Mouse (Mus musculus) liver, embryonic 11.5 days (tissue): Measurements from ENCODE around the gene Adamts16. TPM values are rescaled to one million over a fixed set of nuclear protein-coding genes. Genes with fewer than 3 reads are reported as not detected.

Source experiments
- ATAC-seq: fragments of 200-750 bp; cut with Nextera tagmentation; replicated peaks from 2 replicates; pipeline ENCODE4 v1.8.0; 2017; ENCODE audit warnings: moderate number of reproducible peaks, mild to moderate bottlenecking, moderate TSS enrichment, moderate library complexity; ENCODE audit not compliant: low FRiP score
- DNase-seq: peaks from one replicate; pipeline ENCODE4 v3.0.0-alpha.2; 2017; ENCODE audit warnings: low spot score
- H3K27ac ChIP-seq: fragments of 300-500 bp; sonication (generic); 2 replicates; pipeline ENCODE4 v1.5.1; 2014; ENCODE audit warnings: mild to moderate bottlenecking, low read depth, low read length, control low read depth
- H3K27me3 ChIP-seq: fragments of 300-500 bp; sonication (generic); replicated peaks from 2 replicates; pipeline ENCODE4 v1.6.1; 2014; ENCODE audit warnings: low read length, mixed read lengths; ENCODE audit not compliant: control insufficient read depth, insufficient read depth
- H3K36me3 ChIP-seq: fragments of 300-500 bp; sonication (generic); 2 replicates; pipeline ENCODE4 v1.6.1; 2014; ENCODE audit warnings: mild to moderate bottlenecking, low read length, moderate library complexity, mixed read lengths; ENCODE audit not compliant: control insufficient read depth, insufficient read depth
- H3K4me1 ChIP-seq: fragments of 300-500 bp; sonication (generic); replicated peaks from 2 replicates; pipeline ENCODE4 v1.6.1; 2014; ENCODE audit warnings: low read length, mixed read lengths; ENCODE audit not compliant: control insufficient read depth, insufficient read depth
- H3K4me2 ChIP-seq: fragments of 300-500 bp; sonication (generic); 2 replicates; pipeline ENCODE4 v1.6.1; 2014; ENCODE audit warnings: mild to moderate bottlenecking, control low read depth, moderate library complexity
- H3K4me3 ChIP-seq: fragments of 300-500 bp; sonication (generic); 2 replicates; pipeline ENCODE4 v1.5.1; 2014; ENCODE audit warnings: low read depth, low read length, control low read depth
- H3K9ac ChIP-seq: fragments of 300-500 bp; sonication (generic); 2 replicates; pipeline ENCODE4 v1.6.1; 2014; ENCODE audit warnings: low read depth, low read length, control low read depth
- H3K9me3 ChIP-seq: fragments of 300-500 bp; sonication (generic); 2 replicates; pipeline ENCODE4 v1.6.1; 2016; ENCODE audit warnings: low read length, inconsistent platforms, mixed read lengths; ENCODE audit not compliant: control insufficient read depth
- WGBS: fragments of 180-500 bp; shearing (Covaris S2); extraction: QIAGEN DNeasy Blood & Tissue Kit; methylation state at CpG from one replicate; pipeline ENCODE4 v1.1.7; 2014; 5-methylcytosine and 5-hydroxymethylcytosine counted together
- polyA plus RNA-seq: library from polyadenylated mRNA; unstranded; fragments of >200 nt; fragmentation: Nextera tagmentation; extraction: Ambion mirVana; gene quantifications from 2 replicates; pipeline ENCODE4 v1.2.1, GENCODE M21; 2014

Adamts16 gene
- polyA plus RNA-seq, 1 experiment from 2014 or later: 0.19 TPM

DNA sequence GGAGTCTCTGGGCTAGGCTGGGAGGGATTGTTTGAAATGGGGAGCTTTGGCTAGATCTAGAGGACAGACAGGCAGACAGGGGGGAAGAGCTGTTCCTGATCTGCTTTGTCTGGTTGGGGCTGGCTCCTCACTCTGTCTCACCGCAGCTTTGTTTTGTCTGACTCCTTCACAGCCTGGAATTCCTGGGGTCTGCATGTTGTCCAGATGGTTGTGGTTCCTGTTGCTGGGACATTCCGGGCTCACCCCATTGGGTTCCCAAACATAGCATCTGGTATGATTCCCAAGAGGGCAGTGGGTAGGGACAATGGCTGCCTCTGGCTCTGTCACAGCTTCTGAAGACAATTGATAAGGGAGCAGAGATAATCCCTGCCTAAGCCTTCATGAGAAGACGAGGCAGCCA is 117.0 kb downstream of the Adamts16 start:
- Histone ChIP-seq H3K27ac (no peak overlapping the region), H3K27me3 (no peaks in the 10 kb centered on the region), H3K4me3 (no peak overlapping the region), H3K9me3 (no peaks in the 10 kb centered on the region), H3K9ac (no peak overlapping the region), H3K4me1 (peaks cover 4% of the 10 kb centered on the region; the same call in 1 of the 2 replicates), H3K36me3 (no peaks in the 10 kb centered on the region), H3K4me2 (no peak overlapping the region)
- ATAC-seq (no peak), DNase-seq (no peak)
- 38% methylated on average over 3 of the region's 3 CpGs for WGBS

GRCm38 (mm10) chr13:70724108-70724622 is 117.4 kb downstream of the Adamts16 start:
- Histone ChIP-seq H3K4me2 (no peak overlapping the region), H3K4me1 (peaks cover 4% of the 10 kb centered on the region; the same call in 1 of the 2 replicates), H3K9ac (no peak overlapping the region), H3K36me3 (no peaks in the 10 kb centered on the region), H3K27me3 (no peaks in the 10 kb centered on the region), H3K27ac (no peak overlapping the region), H3K4me3 (no peak overlapping the region), H3K9me3 (no peaks in the 10 kb centered on the region)
- WGBS: 41% methylated on average over 2 of the region's 2 CpGs
- DNase-seq: no peak
- no peak for ATAC-seq

GRCm38 (mm10) chr13:70719994-70720393 is 121.6 kb downstream of the Adamts16 start:
- Histone ChIP-seq H3K4me1 (peaks cover 4% of the 10 kb centered on the region; the same call in 1 of the 2 replicates), H3K4me2 (no peak overlapping the region), H3K9me3 (no peaks in the 10 kb centered on the region), H3K9ac (no peak overlapping the region), H3K36me3 (no peaks in the 10 kb centered on the region), H3K4me3 (no peak overlapping the region), H3K27me3 (no peaks in the 10 kb centered on the region), H3K27ac (no peak overlapping the region)
- ATAC-seq (no peak), DNase-seq (no peak)
- 42% methylated on average over 1 of the region's 1 CpGs for WGBS

GRCm38 (mm10) chr13:70718814-70719213 is 122.8 kb downstream of the Adamts16 start:
- Histone ChIP-seq H3K36me3 (no peaks in the 10 kb centered on the region), H3K9ac (no peak overlapping the region), H3K27ac (no peak overlapping the region), H3K4me3 (no peak overlapping the region), H3K4me1 (no peaks in the 10 kb centered on the region), H3K4me2 (no peak overlapping the region), H3K9me3 (no peaks in the 10 kb centered on the region), H3K27me3 (no peaks in the 10 kb centered on the region)
- DNase-seq: no peak
- no peak for ATAC-seq
- WGBS: 79% methylated on average over 2 of the region's 2 CpGs

DNA sequence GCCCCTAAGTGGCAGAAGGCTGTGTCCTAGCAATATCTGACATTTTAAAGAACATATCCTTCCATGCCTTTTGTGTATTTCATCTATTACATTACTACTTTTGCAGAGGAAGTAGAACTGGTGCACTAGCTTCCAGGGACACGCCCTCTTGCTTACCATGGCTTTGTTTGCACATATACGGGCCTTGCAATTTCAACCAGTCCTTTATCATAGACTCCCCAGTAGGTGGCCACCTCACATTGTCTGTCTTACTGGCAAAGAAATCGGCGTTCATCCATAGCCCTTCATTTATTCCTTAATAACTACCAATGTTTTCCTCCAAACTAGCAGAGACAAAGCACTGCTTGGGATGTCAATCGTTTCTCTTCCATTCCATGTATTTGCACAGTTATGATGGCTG is 125.6 kb downstream of the Adamts16 start:
- H3K27me3 ChIP-seq: no peaks in the 10 kb centered on the region
- WGBS: 69% methylated on average over 5 of the region's 5 CpGs
- no peak overlapping the region for H3K4me3 ChIP-seq
- ATAC-seq (no peak), DNase-seq (no peak)
- H3K9ac ChIP-seq: no peak overlapping the region
- H3K9me3 ChIP-seq: no peaks in the 10 kb centered on the region
- no peaks in the 10 kb centered on the region for H3K4me1 ChIP-seq
- H3K4me2 ChIP-seq: no peak overlapping the region
- H3K27ac ChIP-seq: no peak overlapping the region
- no peaks in the 10 kb centered on the region for H3K36me3 ChIP-seq

DNA sequence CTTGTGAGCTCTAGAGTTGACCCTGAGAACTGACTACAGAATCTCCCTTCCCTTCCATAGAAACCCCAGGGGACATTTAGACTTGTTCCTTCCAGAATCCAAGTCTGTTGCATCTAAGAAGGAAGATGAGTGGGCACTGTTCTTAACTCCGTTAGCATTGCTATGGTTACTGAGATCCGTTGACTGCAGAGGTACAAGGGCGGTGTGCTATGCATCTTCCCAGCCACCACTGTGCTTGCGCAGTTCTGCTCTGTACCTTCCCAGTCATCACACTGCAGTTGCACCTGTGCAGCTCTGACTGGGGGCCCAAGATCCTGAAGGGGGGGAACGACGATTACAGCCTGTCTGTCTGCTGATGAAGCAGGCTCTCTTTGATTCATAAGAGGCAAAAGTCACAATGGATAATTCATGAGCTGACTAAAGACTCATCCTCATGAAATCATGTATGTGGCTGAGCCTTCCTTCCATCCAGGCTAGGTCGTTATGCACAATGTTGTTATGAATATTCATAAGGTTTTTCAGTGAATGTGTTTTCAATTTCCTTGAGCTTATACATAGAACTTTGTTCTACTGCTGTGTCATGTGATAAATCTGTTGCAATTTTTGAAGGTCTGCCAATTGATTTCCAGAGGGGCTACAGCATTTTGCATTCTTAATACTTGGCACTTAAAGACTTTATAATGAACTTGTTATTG is 127.4 kb downstream of the Adamts16 start:
- Histone ChIP-seq H3K9me3 (no peaks in the 10 kb centered on the region), H3K4me2 (no peak overlapping the region), H3K4me1 (no peaks in the 10 kb centered on the region), H3K36me3 (no peaks in the 10 kb centered on the region), H3K4me3 (no peak overlapping the region), H3K9ac (no peak overlapping the region), H3K27me3 (no peaks in the 10 kb centered on the region), H3K27ac (no peak overlapping the region)
- DNase-seq (no peak), ATAC-seq (no peak)
- 80% methylated on average over 7 of the region's 7 CpGs for WGBS

DNA sequence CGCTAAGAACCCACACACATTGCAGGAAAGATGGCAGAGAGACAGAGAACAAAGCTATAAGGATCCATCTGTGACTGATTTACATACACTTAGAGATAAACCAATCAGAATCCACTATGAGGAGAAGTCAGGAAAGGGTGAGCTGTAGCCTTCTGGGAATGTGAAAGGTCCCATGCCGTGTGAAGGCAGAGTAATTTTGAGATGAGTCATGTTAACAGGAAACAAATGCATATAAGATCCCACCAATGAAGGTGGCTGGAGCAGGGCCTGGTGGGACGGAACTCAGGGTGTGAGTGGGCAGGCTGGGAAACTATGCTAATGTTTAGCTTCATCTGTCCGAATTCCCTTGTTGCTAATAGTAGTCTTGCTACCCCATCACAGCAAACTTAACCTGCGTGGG is 128.3 kb downstream of the Adamts16 start:
- Histone ChIP-seq H3K4me3 (no peak overlapping the region), H3K9me3 (no peaks in the 10 kb centered on the region), H3K4me2 (no peak overlapping the region), H3K36me3 (no peaks in the 10 kb centered on the region), H3K27me3 (no peaks in the 10 kb centered on the region), H3K27ac (no peak overlapping the region), H3K4me1 (no peaks in the 10 kb centered on the region), H3K9ac (no peak overlapping the region)
- WGBS: 67% methylated on average over 5 of the region's 5 CpGs
- no peak for ATAC-seq
- DNase-seq: no peak

DNA sequence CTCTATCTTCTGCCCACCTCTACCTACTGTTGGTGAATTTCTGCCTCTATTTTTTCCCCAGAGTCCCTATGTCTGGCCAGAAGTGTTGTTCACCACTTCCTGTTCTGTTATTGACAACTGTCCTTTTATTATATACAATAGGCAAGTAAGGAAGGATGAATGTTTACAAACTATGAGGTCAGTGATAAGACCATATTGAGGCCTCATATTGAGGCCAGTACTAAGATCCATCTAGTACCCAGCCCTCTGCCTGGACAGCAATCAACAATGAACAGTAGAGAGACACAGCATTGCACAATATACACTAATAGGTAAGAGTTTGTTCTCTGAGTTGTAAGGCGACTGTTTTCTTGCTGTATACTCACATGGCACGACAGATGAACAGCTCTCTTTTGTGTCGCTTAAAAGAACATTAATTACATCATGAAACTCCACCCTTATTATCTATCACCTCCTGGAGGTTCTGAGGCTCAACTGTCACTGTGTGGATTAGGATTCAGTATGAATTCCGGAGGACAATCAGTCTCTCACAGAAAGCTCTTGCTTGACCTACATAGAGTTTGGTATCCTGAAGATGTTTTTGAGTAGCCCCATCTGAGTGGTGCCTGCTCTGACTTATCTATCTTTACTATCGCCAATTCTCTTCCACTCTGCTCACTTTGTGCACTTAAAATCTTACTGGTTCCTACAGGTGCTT is 134.3 kb downstream of the Adamts16 start:
- no peak overlapping the region for H3K4me3 ChIP-seq
- no peaks in the 10 kb centered on the region for H3K27me3 ChIP-seq
- H3K9ac ChIP-seq: no peak overlapping the region
- ATAC-seq (peak; percentile 65), DNase-seq (no peak)
- H3K4me1 ChIP-seq: no peaks in the 10 kb centered on the region
- H3K27ac ChIP-seq: no peak overlapping the region
- no peak overlapping the region for H3K4me2 ChIP-seq
- 70% methylated on average over 5 of the region's 5 CpGs for WGBS
- H3K36me3 ChIP-seq: no peaks in the 10 kb centered on the region
- H3K9me3 ChIP-seq: no peaks in the 10 kb centered on the region

GRCm38 (mm10) chr13:70702904-70703303 is 138.7 kb downstream of the Adamts16 start:
- Histone ChIP-seq H3K9me3 (no peaks in the 10 kb centered on the region), H3K4me1 (no peaks in the 10 kb centered on the region), H3K27ac (no peak overlapping the region), H3K36me3 (no peaks in the 10 kb centered on the region), H3K4me3 (no peak overlapping the region), H3K27me3 (no peaks in the 10 kb centered on the region), H3K9ac (no peak overlapping the region), H3K4me2 (no peak overlapping the region)
- ATAC-seq: no peak
- no peak for DNase-seq
- 42% methylated on average over 4 of the region's 4 CpGs for WGBS
